Mouse (Mus musculus) embryo, embryonic 9.5 days (tissue): ENCODE measurements around the gene Wfs1.

Source experiments
- DNase-seq: peaks from one replicate; pipeline ENCODE4 v3.0.0-alpha.2; 2017; ENCODE audit errors: extremely low spot score

Wfs1 gene

GRCm38 (mm10) chr5:36935486-36936473 is 53.2 kb downstream of the Wfs1 start:
- no peak for DNase-seq

GRCm38 (mm10) chr5:36933383-36933782 is 55.6 kb downstream of the Wfs1 start:
- DNase-seq: no peak

- DNase-seq: no peak
Measured at GRCm38 (mm10) chr5:36929376-36929775, 59.6 kb downstream of the Wfs1 start.

- DNase-seq: peak; percentile 27
Measured at GRCm38 (mm10) chr5:36928701-36929100, 60.3 kb downstream of the Wfs1 start.

- DNase-seq: no peak
Measured at GRCm38 (mm10) chr5:36923826-36924700, 64.9 kb downstream of the Wfs1 start.

GRCm38 (mm10) chr5:36922811-36923210 is 66.2 kb downstream of the Wfs1 start:
- DNase-seq: no peak

GRCm38 (mm10) chr5:36921871-36922270 is 67.1 kb downstream of the Wfs1 start:
- DNase-seq: no peak

GRCm38 (mm10) chr5:36920072-36920471 is 68.9 kb downstream of the Wfs1 start:
- DNase-seq: peak; percentile 32

- no peak for DNase-seq
Measured at GRCm38 (mm10) chr5:36918016-36918415, 71.0 kb downstream of the Wfs1 start.

GRCm38 (mm10) chr5:36917245-36917644 is 71.8 kb downstream of the Wfs1 start:
- no peak for DNase-seq

- DNase-seq: no peak
Measured at GRCm38 (mm10) chr5:36916581-36916980, 72.4 kb downstream of the Wfs1 start.
